Comparison of ENCODE assay signal across 8 mouse cellular contexts in the genomic region with DNA sequence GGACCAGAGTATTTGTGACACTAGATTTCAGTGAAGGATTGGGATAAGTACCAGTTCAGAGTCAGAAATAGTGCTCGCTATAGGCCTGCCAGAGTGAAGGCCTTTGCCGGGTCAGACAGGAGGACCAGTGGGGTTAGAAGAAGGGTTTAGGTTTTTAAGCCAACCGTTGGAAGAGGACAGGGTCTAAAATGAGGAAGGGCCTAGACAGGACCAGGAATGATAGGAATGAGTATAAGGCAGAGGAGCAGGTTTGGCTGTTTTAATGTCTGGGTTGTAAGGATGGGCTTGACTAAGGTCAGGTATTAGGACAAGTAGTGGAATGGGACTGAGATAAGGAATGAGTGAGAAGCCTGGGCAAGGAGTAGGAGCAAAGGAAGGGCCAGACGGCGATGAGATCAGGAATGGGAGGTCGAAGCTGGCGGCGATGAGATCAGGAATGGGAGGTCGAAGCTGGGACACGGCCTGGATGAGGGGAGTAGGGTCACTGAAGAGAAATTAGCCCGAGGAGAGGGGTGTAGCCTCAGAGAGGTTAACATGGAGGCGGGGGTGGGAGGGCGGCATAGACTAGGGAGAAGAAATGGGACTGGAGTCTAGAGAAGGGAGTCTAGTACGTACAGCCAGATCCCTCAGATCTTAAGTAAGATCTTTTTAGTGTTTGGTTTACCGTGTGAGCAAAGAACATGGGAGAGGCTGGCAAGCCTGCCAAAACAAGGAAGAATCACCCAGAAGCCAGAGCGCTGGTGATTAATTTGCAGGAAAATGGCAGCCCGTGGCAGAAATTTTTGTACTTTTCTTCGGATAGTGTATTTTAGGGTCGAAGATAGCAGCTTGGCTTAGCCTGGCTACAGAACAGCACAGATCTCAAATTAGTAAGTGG. TPM values are rescaled to one million over a fixed set of nuclear protein-coding genes. Genes with fewer than 3 reads are reported as not detected.
DNase-seq lines count a peak whose midpoint lies in the region; ATAC-seq and TF ChIP-seq lines count a peak whose summit lies in the region.

No protein-coding gene starts in this region.

- no peak for TF ChIP-seq EP300 in heart, adult 2 months (IDR thresholded peaks at IDR 0.05; ENCODE audit: insufficient read depth, low read depth, low read length)

- peak overlapping the region; percentile 94 for H3K27ac ChIP-seq in heart, adult 2 months
- H3K27ac ChIP-seq in bone marrow macrophage, adult 2 months (ENCODE audit: insufficient read depth, low read depth, low read length), result peak overlapping the region; percentile 71
- H3K27ac ChIP-seq in forebrain, embryonic 11.5 days (ENCODE audit: low read depth, low read length), result peak overlapping the region; percentile 85
- peak overlapping the region; percentile 94 for H3K27ac ChIP-seq in kidney, postnatal 0 days

- 17% methylated on average over 19 of the region's 19 CpGs for WGBS in heart, adult 2 months
- WGBS in forebrain, embryonic 11.5 days, result 19% methylated on average over 19 of the region's 19 CpGs
- 14% methylated on average over 19 of the region's 19 CpGs for WGBS in kidney, postnatal 0 days

- peaks cover 6% of the 10 kb centered on the region for H3K4me1 ChIP-seq in heart, adult 2 months (ENCODE audit: control insufficient read depth, insufficient read depth, low read length)
- peaks cover 15% of the 10 kb centered on the region for H3K4me1 ChIP-seq in bone marrow macrophage, adult 2 months (ENCODE audit: control insufficient read depth, insufficient read depth, low read length)
- H3K4me1 ChIP-seq in forebrain, embryonic 11.5 days (replicated peaks; ENCODE audit: control insufficient read depth, insufficient read depth, low read length), result peaks cover 7% of the 10 kb centered on the region
- H3K4me1 ChIP-seq in kidney, postnatal 0 days (replicated peaks; ENCODE audit: insufficient read depth, low read length), result peaks cover 18% of the 10 kb centered on the region; the same call in 1 of the 2 replicates

- H3K79me2 ChIP-seq in heart, adult 2 months (replicated peaks; ENCODE audit: control insufficient read depth, insufficient read depth, low read length), result peaks cover 3% of the 10 kb centered on the region; the same call in 1 of the 2 replicates

- peaks cover 14% of the 10 kb centered on the region for H3K36me3 ChIP-seq in heart, adult 2 months (ENCODE audit: control insufficient read depth, insufficient read depth, low read length)
- H3K36me3 ChIP-seq in forebrain, embryonic 11.5 days (ENCODE audit: control insufficient read depth, insufficient read depth, low read length), result no peaks in the 10 kb centered on the region
- H3K36me3 ChIP-seq in kidney, postnatal 0 days (ENCODE audit: insufficient read depth, low read length), result no peaks in the 10 kb centered on the region

- no peak for TF ChIP-seq POLR2A in heart, adult 2 months (IDR thresholded peaks at IDR 0.05; ENCODE audit: insufficient read depth, low read depth, low read length)
- TF ChIP-seq POLR2A in bone marrow macrophage, adult 2 months (IDR thresholded peaks at IDR 0.05; ENCODE audit: borderline replicate concordance, low read depth, low read length), result no peak

- DNase-seq in heart, adult 2 months, result no peak
- DNase-seq in heart, adult 9 months (ENCODE audit: low spot score in 2 of 2), result no peak
- DNase-seq in 3134 (ENCODE audit: extremely low read depth, insufficient read length, low spot score), result peak; percentile 30
- DNase-seq in forebrain, embryonic 11.5 days (ENCODE audit: low spot score), result no peak
- DNase-seq in kidney, postnatal 0 days (ENCODE audit: low spot score), result peak; percentile 41
- peak; percentile 44 for DNase-seq in neural tube, embryonic 10.5 days (ENCODE audit: extremely low spot score, low spot score)
- no peak for DNase-seq in thymus, postnatal 36 days

- H3K9ac ChIP-seq in heart, adult 2 months (ENCODE audit: low read depth, low read length), result peak overlapping the region; percentile 89
- peak overlapping the region; percentile 98 for H3K9ac ChIP-seq in forebrain, embryonic 11.5 days (ENCODE audit: low read length)
- peak overlapping the region; percentile 85 for H3K9ac ChIP-seq in kidney, postnatal 0 days (ENCODE audit: low read depth, low read length)

- intact Hi-C loops in heart, adult 2 months (cut with DNase I), result loop anchor here (5.0 kb wide), 1 partner anchor 55 kb away; no protein-coding TSS in a partner anchor

- H3K4me3 ChIP-seq in heart, adult 2 months, result peak overlapping the region; percentile 93
- peak overlapping the region; percentile 100 for H3K4me3 ChIP-seq in bone marrow macrophage, adult 2 months (ENCODE audit: insufficient read depth, low read length)
- H3K4me3 ChIP-seq in forebrain, embryonic 11.5 days (ENCODE audit: low read depth, low read length), result peak overlapping the region; percentile 90
- peak overlapping the region; percentile 83 for H3K4me3 ChIP-seq in kidney, postnatal 0 days (replicated peaks; ENCODE audit: low read depth, low read length)

- no peaks in the 10 kb centered on the region for H3K9me3 ChIP-seq in forebrain, embryonic 11.5 days (ENCODE audit: control insufficient read depth, low read length)
- H3K9me3 ChIP-seq in kidney, postnatal 0 days (replicated peaks; ENCODE audit: low read length), result no peaks in the 10 kb centered on the region

- no peak for TF ChIP-seq CTCF in heart, adult 2 months (IDR thresholded peaks at IDR 0.05)
- no peak for TF ChIP-seq CTCF in bone marrow macrophage, adult 2 months (IDR thresholded peaks at IDR 0.05; ENCODE audit: low read depth, low read length)
- TF ChIP-seq CTCF in kidney, postnatal 0 days (IDR thresholded peaks at IDR 0.05; ENCODE audit: low read depth), result no peak

- no peaks in the 10 kb centered on the region for H3K27me3 ChIP-seq in heart, adult 2 months (ENCODE audit: control insufficient read depth, insufficient read depth, low read length)
- H3K27me3 ChIP-seq in forebrain, embryonic 11.5 days (ENCODE audit: control insufficient read depth, insufficient read depth, low read length), result no peaks in the 10 kb centered on the region
- no peaks in the 10 kb centered on the region for H3K27me3 ChIP-seq in kidney, postnatal 0 days (ENCODE audit: insufficient read depth, low read length)

- ATAC-seq in forebrain, embryonic 11.5 days (replicated peaks; ENCODE audit: low FRiP score), result peak; percentile 11; the same call in 1 of the 2 replicates
- ATAC-seq in kidney, postnatal 0 days (replicated peaks; ENCODE audit: low FRiP score, low read depth), result no peak; the same call in 1 of the 2 replicates

- peak overlapping the region; percentile 90 for H3K4me2 ChIP-seq in forebrain, embryonic 11.5 days (ENCODE audit: low read depth, low read length, severe bottlenecking)
- peak overlapping the region; percentile 84 for H3K4me2 ChIP-seq in kidney, postnatal 0 days (ENCODE audit: low read length)

RNA-seq across cellular contexts. Expression of gene Usp24, which starts 1.4 kb away (rescaled TPM):
- 10 to 100 TPM; 44.5 to 51.1 TPM for total RNA-seq in heart, adult 2 months (2021)
- polyA plus RNA-seq in heart, adult 2 months (2012; rRNA removed), result 11.6 and 19.0 TPM in 2 replicates
- 12.9 and 15.8 TPM in 2 replicates for polyA plus RNA-seq in bone marrow macrophage, adult 2 months (2012; ENCODE audit: insufficient read depth, insufficient read length, missing spikeins)
- polyA plus RNA-seq in forebrain, embryonic 11.5 days (2014; fragmentation: Nextera tagmentation; extraction: Ambion mirVana), result 12.8 and 13.7 TPM in 2 replicates
- 10.4 and 12.2 TPM in 2 replicates for polyA plus RNA-seq in kidney, postnatal 0 days (2015; fragmentation: Nextera tagmentation; extraction: Ambion mirVana)

Comparison
In these comparisons a context has a peak if more than half of its experiments do, and no peak if none do; other contexts are left out.
1. DNase-seq: peak in 3134 (single experiment), kidney, postnatal 0 days (single experiment) and neural tube, embryonic 10.5 days (single experiment); none in heart, adult 2 months (0 of 2), heart, adult 9 months (0 of 2), forebrain, embryonic 11.5 days (single experiment) and thymus, postnatal 36 days (0 of 2).
2. Peak in every context shown above with its lines, with median percentiles within 50 percentile points of each other: H3K27ac ChIP-seq, H3K4me3 ChIP-seq and H3K9ac ChIP-seq.